Mouse (Mus musculus) liver, embryonic 11.5 days (tissue): ENCODE results near the gene Mgp. TPM values are rescaled to one million over a fixed set of nuclear protein-coding genes. Genes with fewer than 3 reads are reported as not detected.

Source experiments
- ATAC-seq: fragments of 200-750 bp; cut with Nextera tagmentation; replicated peaks from 2 replicates; pipeline ENCODE4 v1.8.0; 2017; ENCODE audit warnings: moderate number of reproducible peaks, mild to moderate bottlenecking, moderate TSS enrichment, moderate library complexity; ENCODE audit not compliant: low FRiP score
- DNase-seq: peaks from one replicate; pipeline ENCODE4 v3.0.0-alpha.2; 2017; ENCODE audit warnings: low spot score
- H3K27ac ChIP-seq: fragments of 300-500 bp; sonication (generic); 2 replicates; pipeline ENCODE4 v1.5.1; 2014; ENCODE audit warnings: mild to moderate bottlenecking, low read depth, low read length, control low read depth
- H3K27me3 ChIP-seq: fragments of 300-500 bp; sonication (generic); replicated peaks from 2 replicates; pipeline ENCODE4 v1.6.1; 2014; ENCODE audit warnings: low read length, mixed read lengths; ENCODE audit not compliant: control insufficient read depth, insufficient read depth
- H3K36me3 ChIP-seq: fragments of 300-500 bp; sonication (generic); 2 replicates; pipeline ENCODE4 v1.6.1; 2014; ENCODE audit warnings: mild to moderate bottlenecking, low read length, moderate library complexity, mixed read lengths; ENCODE audit not compliant: control insufficient read depth, insufficient read depth
- H3K4me1 ChIP-seq: fragments of 300-500 bp; sonication (generic); replicated peaks from 2 replicates; pipeline ENCODE4 v1.6.1; 2014; ENCODE audit warnings: low read length, mixed read lengths; ENCODE audit not compliant: control insufficient read depth, insufficient read depth
- H3K4me2 ChIP-seq: fragments of 300-500 bp; sonication (generic); 2 replicates; pipeline ENCODE4 v1.6.1; 2014; ENCODE audit warnings: mild to moderate bottlenecking, control low read depth, moderate library complexity
- H3K4me3 ChIP-seq: fragments of 300-500 bp; sonication (generic); 2 replicates; pipeline ENCODE4 v1.5.1; 2014; ENCODE audit warnings: low read depth, low read length, control low read depth
- H3K9ac ChIP-seq: fragments of 300-500 bp; sonication (generic); 2 replicates; pipeline ENCODE4 v1.6.1; 2014; ENCODE audit warnings: low read depth, low read length, control low read depth
- H3K9me3 ChIP-seq: fragments of 300-500 bp; sonication (generic); 2 replicates; pipeline ENCODE4 v1.6.1; 2016; ENCODE audit warnings: low read length, inconsistent platforms, mixed read lengths; ENCODE audit not compliant: control insufficient read depth
- WGBS: fragments of 180-500 bp; shearing (Covaris S2); extraction: QIAGEN DNeasy Blood & Tissue Kit; methylation state at CpG from one replicate; pipeline ENCODE4 v1.1.7; 2014; 5-methylcytosine and 5-hydroxymethylcytosine counted together
- polyA plus RNA-seq: library from polyadenylated mRNA; unstranded; fragments of >200 nt; fragmentation: Nextera tagmentation; extraction: Ambion mirVana; gene quantifications from 2 replicates; pipeline ENCODE4 v1.2.1, GENCODE M21; 2014

Gene Mgp
- polyA plus RNA-seq, 1 experiment from 2014 or later = 8.2 TPM

DNA sequence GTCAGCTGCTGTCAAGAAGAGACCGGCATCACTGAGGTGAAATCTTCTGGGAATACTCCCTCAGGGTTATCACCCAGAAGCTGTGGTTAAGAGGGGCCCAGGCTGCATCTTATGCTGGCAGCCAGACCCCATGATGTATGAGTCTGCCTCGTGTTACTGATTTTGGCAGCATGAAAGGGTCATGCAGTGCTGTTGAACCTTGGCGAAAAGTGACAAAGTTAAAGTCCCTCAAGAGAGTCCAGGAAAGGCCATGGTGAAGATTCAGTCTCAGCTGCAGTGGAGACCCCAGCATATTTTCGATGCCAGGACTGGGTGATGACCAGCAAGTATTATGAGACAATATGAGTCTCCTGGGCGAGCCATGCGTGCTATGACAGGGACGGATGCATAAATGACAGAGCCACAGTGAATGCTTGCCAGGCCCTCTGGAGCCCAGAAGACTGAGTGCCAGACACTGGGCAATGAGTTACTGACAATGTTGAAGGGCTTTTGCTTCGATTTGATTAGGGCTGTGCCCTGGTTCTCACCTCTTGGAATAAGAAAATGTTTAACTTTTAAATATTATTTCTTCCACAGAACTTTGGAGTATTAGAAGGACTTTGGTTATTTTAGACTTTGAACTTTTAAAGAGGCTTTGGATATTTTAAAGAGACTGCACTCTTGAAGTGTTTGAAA lies 40.2 kb upstream of the Mgp start:
- H3K27ac ChIP-seq = no peak overlapping the region

GRCm38 (mm10) chr6:136914234-136914633 lies 38.6 kb upstream of the Mgp start:
- no peaks in the 10 kb centered on the region for H3K4me1 ChIP-seq
- no peaks in the 10 kb centered on the region for H3K27me3 ChIP-seq
- no peaks in the 10 kb centered on the region for H3K9me3 ChIP-seq
- 93% methylated on average over 6 of the region's 6 CpGs for WGBS
- no peak overlapping the region for H3K4me3 ChIP-seq
- DNase-seq (no peak), ATAC-seq (no peak)
- H3K36me3 ChIP-seq = no peaks in the 10 kb centered on the region
- H3K27ac ChIP-seq = no peak overlapping the region
- no peak overlapping the region for H3K9ac ChIP-seq
- H3K4me2 ChIP-seq = no peak overlapping the region

More for the DNA sequence above, 40.2 kb upstream of the Mgp start:
- ATAC-seq = no peak
- H3K9me3 ChIP-seq = no peaks in the 10 kb centered on the region
- no peaks in the 10 kb centered on the region for H3K4me1 ChIP-seq
- H3K9ac ChIP-seq = no peak overlapping the region
- H3K4me2 ChIP-seq = no peak overlapping the region
- H3K27me3 ChIP-seq = no peaks in the 10 kb centered on the region
- no peak overlapping the region for H3K4me3 ChIP-seq
- WGBS = 80% methylated on average over 8 of the region's 8 CpGs
- H3K36me3 ChIP-seq = no peaks in the 10 kb centered on the region
- DNase-seq = no peak

- Histone ChIP-seq H3K36me3 (no peaks in the 10 kb centered on the region), H3K9me3 (no peaks in the 10 kb centered on the region), H3K4me3 (peak overlapping the region; percentile 6; the same call in 1 of the 2 replicates), H3K4me2 (peak overlapping the region; percentile 52), H3K4me1 (no peaks in the 10 kb centered on the region), H3K9ac (no peak overlapping the region), H3K27me3 (no peaks in the 10 kb centered on the region), H3K27ac (no peak overlapping the region)
- peak; percentile 51 for DNase-seq
- ATAC-seq = peak; percentile 51; the same call in 1 of the 2 replicates
- WGBS = 30% methylated on average over 18 of the region's 18 CpGs
These were observed 37.9 kb upstream of the Mgp start for GRCm38 (mm10) chr6:136913384-136914126.

DNA sequence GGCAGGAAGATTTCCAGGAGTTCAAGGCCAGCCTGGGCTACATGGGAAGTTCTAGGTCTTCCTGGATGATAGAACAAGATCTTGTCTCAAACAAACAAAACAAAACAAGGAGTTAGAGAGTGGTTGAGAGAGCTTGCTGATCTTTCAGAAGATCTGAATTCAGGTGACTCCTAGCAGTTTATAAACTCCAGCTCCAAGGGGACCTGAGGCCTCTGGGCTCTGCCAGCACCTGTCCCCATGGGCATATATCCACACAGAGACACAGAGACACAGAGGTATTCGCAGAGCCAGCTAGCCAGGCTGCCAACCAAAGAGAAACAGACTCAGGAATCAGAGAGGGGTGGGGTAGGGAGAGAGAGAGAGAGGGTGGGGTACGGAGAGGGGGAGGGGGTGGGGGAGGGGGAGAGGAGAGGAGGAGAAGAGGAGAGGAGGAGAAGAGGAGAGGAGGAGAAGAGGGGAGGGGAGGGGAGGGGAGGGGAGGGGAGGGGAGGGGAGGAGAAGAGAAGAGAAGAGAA lies 37.2 kb upstream of the Mgp start:
- Histone ChIP-seq H3K4me2 (no peak overlapping the region), H3K9me3 (no peaks in the 10 kb centered on the region), H3K4me3 (no peak overlapping the region), H3K9ac (no peak overlapping the region), H3K36me3 (no peaks in the 10 kb centered on the region), H3K27ac (no peak overlapping the region), H3K4me1 (no peaks in the 10 kb centered on the region), H3K27me3 (no peaks in the 10 kb centered on the region)
- WGBS = 69% methylated on average over 1 of the region's 2 CpGs
- DNase-seq (no peak), ATAC-seq (no peak)

GRCm38 (mm10) chr6:136910247-136910890 lies 34.7 kb upstream of the Mgp start:
- Histone ChIP-seq H3K36me3 (no peaks in the 10 kb centered on the region), H3K4me1 (no peaks in the 10 kb centered on the region), H3K27me3 (no peaks in the 10 kb centered on the region), H3K9ac (no peak overlapping the region), H3K4me3 (no peak overlapping the region), H3K27ac (no peak overlapping the region), H3K4me2 (no peak overlapping the region), H3K9me3 (no peaks in the 10 kb centered on the region)
- ATAC-seq (no peak), DNase-seq (no peak)
- 80% methylated on average over 9 of the region's 9 CpGs for WGBS

GRCm38 (mm10) chr6:136906937-136907293 lies 31.3 kb upstream of the Mgp start:
- Histone ChIP-seq H3K4me1 (no peaks in the 10 kb centered on the region), H3K27me3 (no peaks in the 10 kb centered on the region), H3K36me3 (no peaks in the 10 kb centered on the region), H3K4me2 (no peak overlapping the region), H3K9ac (no peak overlapping the region), H3K9me3 (no peaks in the 10 kb centered on the region), H3K27ac (no peak overlapping the region), H3K4me3 (no peak overlapping the region)
- WGBS = 80% methylated on average over 10 of the region's 10 CpGs
- ATAC-seq = no peak
- DNase-seq = no peak

GRCm38 (mm10) chr6:136906283-136906936 lies 30.8 kb upstream of the Mgp start:
- Histone ChIP-seq H3K4me3 (no peak overlapping the region), H3K4me2 (no peak overlapping the region), H3K27ac (no peak overlapping the region), H3K27me3 (no peaks in the 10 kb centered on the region), H3K36me3 (no peaks in the 10 kb centered on the region), H3K9me3 (no peaks in the 10 kb centered on the region), H3K9ac (no peak overlapping the region), H3K4me1 (no peaks in the 10 kb centered on the region)
- WGBS = 78% methylated on average over 19 of the region's 19 CpGs
- no peak for ATAC-seq
- no peak for DNase-seq

DNA sequence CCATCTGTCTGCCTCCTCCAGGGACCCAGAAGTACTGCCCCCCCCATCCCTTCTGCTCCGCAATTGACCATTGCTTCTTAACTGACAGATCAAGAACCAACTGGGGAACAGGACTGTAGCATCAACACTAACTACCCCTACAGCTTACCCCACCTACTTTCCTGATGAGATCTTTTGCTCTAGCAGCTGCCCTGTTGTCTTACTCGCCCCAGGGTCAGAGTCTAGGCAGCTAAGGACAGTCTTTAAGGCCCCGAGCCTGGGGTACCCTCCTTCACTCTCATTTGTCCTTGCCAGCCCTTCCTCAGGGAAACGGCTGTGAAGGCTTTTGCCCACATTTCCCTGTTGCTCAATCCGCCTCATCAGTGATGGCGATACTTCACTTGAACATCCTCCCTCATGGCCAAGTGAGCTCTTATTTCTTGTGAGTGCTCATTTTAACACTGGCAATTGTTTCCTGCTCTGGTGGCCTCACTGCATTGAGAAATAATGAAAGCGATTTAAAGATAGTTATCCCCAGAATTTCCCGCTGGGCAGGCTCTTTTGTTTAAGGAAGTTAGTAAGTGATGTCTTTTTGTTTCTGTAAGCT lies 28.4 kb upstream of the Mgp start:
- no peaks in the 10 kb centered on the region for H3K9me3 ChIP-seq
- ATAC-seq = no peak
- WGBS = 57% methylated on average over 8 of the region's 8 CpGs
- no peak for DNase-seq
- no peaks in the 10 kb centered on the region; the same call in 1 of the 2 replicates for H3K4me1 ChIP-seq
- no peak overlapping the region for H3K4me3 ChIP-seq
- no peak overlapping the region for H3K9ac ChIP-seq
- no peak overlapping the region for H3K27ac ChIP-seq
- no peak overlapping the region for H3K4me2 ChIP-seq
- no peaks in the 10 kb centered on the region for H3K36me3 ChIP-seq
- H3K27me3 ChIP-seq = no peaks in the 10 kb centered on the region
